Mouse (Mus musculus) intestine, postnatal 0 days (tissue): ENCODE measurements around the gene Vps50. TPM values are rescaled to one million over a fixed set of nuclear protein-coding genes. Genes with fewer than 3 reads are reported as not detected.

Experiments
- ATAC-seq: fragments of 200-750 bp; cut with Nextera tagmentation; 2 replicates; pipeline ENCODE4 v1.8.0; 2017; ENCODE audit warnings: mild to moderate bottlenecking, moderate TSS enrichment, moderate library complexity
- H3K27ac ChIP-seq: fragments of 300-500 bp; sonication (generic); 2 replicates; pipeline ENCODE4 v1.5.1; 2014; ENCODE audit warnings: mild to moderate bottlenecking, low read depth, low read length, moderate library complexity
- H3K27me3 ChIP-seq: fragments of 300-500 bp; sonication (generic); replicated peaks from 2 replicates; pipeline ENCODE4 v1.6.1; 2014; ENCODE audit warnings: low read length, mixed read lengths; ENCODE audit not compliant: control insufficient read depth, insufficient read depth
- H3K36me3 ChIP-seq: fragments of 300-500 bp; sonication (generic); 2 replicates; pipeline ENCODE4 v1.6.1; 2014; ENCODE audit warnings: mild to moderate bottlenecking, moderate library complexity; ENCODE audit not compliant: control insufficient read depth, insufficient read depth
- H3K4me1 ChIP-seq: fragments of 300-500 bp; sonication (generic); replicated peaks from 2 replicates; pipeline ENCODE4 v1.6.1; 2014; ENCODE audit warnings: antibody characterized with exemption, low read length, mixed read lengths; ENCODE audit not compliant: control insufficient read depth, insufficient read depth
- H3K4me2 ChIP-seq: fragments of 300-500 bp; sonication (generic); replicated peaks from 2 replicates; pipeline ENCODE4 v1.6.1; 2014; ENCODE audit warnings: low read depth, mild to moderate bottlenecking, moderate library complexity
- H3K4me3 ChIP-seq: fragments of 300-500 bp; sonication (generic); 2 replicates; pipeline ENCODE4 v1.5.1; 2014; ENCODE audit warnings: low read depth, low read length
- H3K9ac ChIP-seq: fragments of 300-500 bp; sonication (generic); 2 replicates; pipeline ENCODE4 v1.6.1; 2014; ENCODE audit warnings: mild to moderate bottlenecking, low read depth, low read length
- H3K9me3 ChIP-seq: fragments of 300-500 bp; sonication (generic); 2 replicates; pipeline ENCODE4 v1.6.1; 2016; ENCODE audit warnings: mixed run types; ENCODE audit not compliant: control insufficient read depth
- CTCF ChIP-seq: sonication (generic); IDR thresholded peaks from 2 replicates; pipeline ENCODE4 v1.5.1; 2016; ENCODE audit warnings: low read depth, mild to moderate bottlenecking, control low read depth, antibody characterized with exemption, moderate library complexity
- WGBS: fragments of 180-500 bp; shearing (Covaris S2); extraction: QIAGEN DNeasy Blood & Tissue Kit; methylation state at CpG from one replicate; pipeline ENCODE4 v1.1.7; 2014; 5-methylcytosine and 5-hydroxymethylcytosine counted together
- polyA plus RNA-seq: library from polyadenylated mRNA; unstranded; fragments of >200 nt; fragmentation: Nextera tagmentation; extraction: Ambion mirVana; gene quantifications from 2 replicates; pipeline ENCODE4 v1.2.1, GENCODE M21; 2015

The Vps50 gene
- polyA plus RNA-seq = 18.4 and 19.9 TPM in 2 replicates

- Histone ChIP-seq H3K9me3 (no peaks in the 10 kb centered on the region), H3K4me3 (peak within 1 kb of the TSS; percentile 95), H3K4me1 (no peaks in the 10 kb centered on the region), H3K9ac (peak within 1 kb of the TSS; percentile 87), H3K36me3 (no peaks in the 10 kb centered on the region), H3K4me2 (peak within 1 kb of the TSS; percentile 92), H3K27ac (no peak within 1 kb of the TSS), H3K27me3 (0 out of 2 replicates have a peak, but pooled peaks cover 2% of the 10 kb centered on the region)
- TF ChIP-seq CTCF = no peak
- 2% methylated on average over 28 of the region's 28 CpGs for WGBS
- ATAC-seq = peak; percentile 98
These were observed at the start of gene Vps50, which contains the start of gene Hepacam2 for GRCm38 (mm10) chr6:3498162-3498848. Vps50 (plus strand) TSS chr6:3498382. Hepacam2 (minus strand) TSS chr6:3498298.

GRCm38 (mm10) chr6:3454421-3454820 is 43.8 kb upstream of the Vps50 start:
- Histone ChIP-seq H3K27ac (no peak overlapping the region), H3K9me3 (no peaks in the 10 kb centered on the region), H3K4me3 (no peak overlapping the region), H3K27me3 (no peaks in the 10 kb centered on the region), H3K9ac (no peak overlapping the region), H3K4me1 (no peaks in the 10 kb centered on the region), H3K36me3 (no peaks in the 10 kb centered on the region), H3K4me2 (no peak overlapping the region)
- no peak for TF ChIP-seq CTCF
- 53% methylated on average over 5 of the region's 5 CpGs for WGBS
- no peak for ATAC-seq

- H3K9ac ChIP-seq = no peak overlapping the region
- no peak for ATAC-seq
- no peaks in the 10 kb centered on the region for H3K36me3 ChIP-seq
- no peak overlapping the region for H3K4me2 ChIP-seq
- no peaks in the 10 kb centered on the region for H3K9me3 ChIP-seq
- H3K4me3 ChIP-seq = no peak overlapping the region
- 69% methylated on average over 11 of the region's 11 CpGs for WGBS
- no peaks in the 10 kb centered on the region for H3K4me1 ChIP-seq
- no peaks in the 10 kb centered on the region for H3K27me3 ChIP-seq
- H3K27ac ChIP-seq = no peak overlapping the region
- no peak for TF ChIP-seq CTCF
These were observed 42.1 kb upstream of the Vps50 start for GRCm38 (mm10) chr6:3455944-3456536.

GRCm38 (mm10) chr6:3463026-3463425 is 35.2 kb upstream of the Vps50 start:
- no peak overlapping the region for H3K27ac ChIP-seq
- no peak for ATAC-seq
- no peak for TF ChIP-seq CTCF
- H3K27me3 ChIP-seq = no peaks in the 10 kb centered on the region
- H3K36me3 ChIP-seq = no peaks in the 10 kb centered on the region
- 74% methylated on average over 6 of the region's 6 CpGs for WGBS
- H3K4me2 ChIP-seq = no peak overlapping the region
- no peak overlapping the region for H3K4me3 ChIP-seq
- no peak overlapping the region for H3K9ac ChIP-seq
- no peaks in the 10 kb centered on the region for H3K4me1 ChIP-seq
- no peaks in the 10 kb centered on the region for H3K9me3 ChIP-seq

GRCm38 (mm10) chr6:3463594-3463993 is 34.6 kb upstream of the Vps50 start:
- no peak for TF ChIP-seq CTCF
- 79% methylated on average over 2 of the region's 2 CpGs for WGBS
- no peak overlapping the region for H3K4me2 ChIP-seq
- H3K27me3 ChIP-seq = no peaks in the 10 kb centered on the region
- no peaks in the 10 kb centered on the region for H3K36me3 ChIP-seq
- no peak overlapping the region for H3K4me3 ChIP-seq
- H3K4me1 ChIP-seq = no peaks in the 10 kb centered on the region
- no peaks in the 10 kb centered on the region for H3K9me3 ChIP-seq
- ATAC-seq = no peak
- H3K27ac ChIP-seq = no peak overlapping the region
- H3K9ac ChIP-seq = no peak overlapping the region

- WGBS = 22% methylated on average over 1 of the region's 1 CpGs
- H3K4me2 ChIP-seq = no peak overlapping the region
- ATAC-seq = peak; percentile 79
These were observed 29.6 kb upstream of the Vps50 start for GRCm38 (mm10) chr6:3468627-3469026.

More at GRCm38 (mm10) chr6:3468627-3469026, 29.6 kb upstream of the Vps50 start:
- Histone ChIP-seq H3K27ac (no peak overlapping the region), H3K4me3 (no peak overlapping the region), H3K27me3 (no peaks in the 10 kb centered on the region), H3K36me3 (no peaks in the 10 kb centered on the region), H3K9ac (no peak overlapping the region), H3K4me1 (no peaks in the 10 kb centered on the region), H3K9me3 (no peaks in the 10 kb centered on the region)
- TF ChIP-seq CTCF = no peak
